Mouse (Mus musculus): ENCODE measurements at regions not wholly inside any gene's neighbourhood (a gene's known extent, or its start where the extent isn't known, plus 50 kb on each side); places are given as distances from the start of the nearest gene placed in this dataset.

GRCm38 (mm10) chr3:35102715-35103591, 452.7 kb downstream of the Sox2 start:
- peak; percentile 73 for DNase-seq

GRCm38 (mm10) chr3:35104884-35105283, 454.7 kb downstream of the Sox2 start:
- no peak for DNase-seq

GRCm38 (mm10) chr3:35106097-35106496, 455.9 kb downstream of the Sox2 start:
- DNase-seq: no peak

- no peak for DNase-seq
Measured at GRCm38 (mm10) chr3:35133477-35133876, 483.3 kb downstream of the Sox2 start.

- DNase-seq: no peak
Measured at GRCm38 (mm10) chr3:35141500-35142220, 491.5 kb downstream of the Sox2 start.

- DNase-seq: no peak
Measured at GRCm38 (mm10) chr3:35142683-35143082, 492.5 kb downstream of the Sox2 start.

- peak; percentile 11 for DNase-seq
Measured at GRCm38 (mm10) chr3:35145569-35145968, 495.4 kb downstream of the Sox2 start.

- DNase-seq: no peak
Measured at GRCm38 (mm10) chr3:35146681-35147080, 496.5 kb downstream of the Sox2 start.

- peak; percentile 47 for DNase-seq
Measured at GRCm38 (mm10) chr3:35149251-35149691, 499.1 kb downstream of the Sox2 start.

- no peak for DNase-seq
Measured at GRCm38 (mm10) chr3:35152191-35152590, 502.0 kb downstream of the Sox2 start.

- no peak for DNase-seq
Measured at GRCm38 (mm10) chr3:35154266-35154665, 504.1 kb downstream of the Sox2 start.

- DNase-seq: peak; percentile 8
Measured at GRCm38 (mm10) chr3:35168676-35169075, 518.5 kb downstream of the Sox2 start.

GRCm38 (mm10) chr3:35178759-35179440, 528.7 kb downstream of the Sox2 start:
- DNase-seq: no peak

- no peak for DNase-seq
Measured at GRCm38 (mm10) chr3:35208526-35208925, 545.4 kb upstream of the Atp11b start.

- DNase-seq: no peak
Measured at GRCm38 (mm10) chr3:35219394-35219793, 534.5 kb upstream of the Atp11b start.

- DNase-seq: no peak
Measured at GRCm38 (mm10) chr3:35221183-35221582, 532.7 kb upstream of the Atp11b start.

- no peak for DNase-seq
Measured at GRCm38 (mm10) chr3:35222251-35222650, 531.7 kb upstream of the Atp11b start.

- DNase-seq: no peak
Measured at GRCm38 (mm10) chr3:35225051-35225701, 528.7 kb upstream of the Atp11b start.

GRCm38 (mm10) chr3:35225774-35226365, 528.0 kb upstream of the Atp11b start:
- no peak for DNase-seq

GRCm38 (mm10) chr3:35231158-35231928, 522.6 kb upstream of the Atp11b start:
- DNase-seq: no peak

- DNase-seq: no peak
Measured at GRCm38 (mm10) chr3:35232487-35232886, 521.4 kb upstream of the Atp11b start.

- no peak for DNase-seq
Measured at GRCm38 (mm10) chr3:35235066-35235465, 518.8 kb upstream of the Atp11b start.
